Mouse (Mus musculus) ES-Bruce4 (cell line): ENCODE results near the gene Car6. TPM values are rescaled to one million over a fixed set of nuclear protein-coding genes. Genes with fewer than 3 reads are reported as not detected.

Source experiments
- H3K27ac ChIP-seq: 2 replicates; pipeline ENCODE4 v1.5.1; 2012; ENCODE audit warnings: low read length, inconsistent platforms; ENCODE audit not compliant: insufficient read depth
- H3K27me3 ChIP-seq: 2 replicates; pipeline ENCODE4 v1.6.1; 2012; ENCODE audit warnings: mild to moderate bottlenecking, low read length, inconsistent platforms; ENCODE audit not compliant: control insufficient read depth, poor library complexity, insufficient read depth, severe bottlenecking
- H3K36me3 ChIP-seq: 2 replicates; pipeline ENCODE4 v1.6.1; 2012; ENCODE audit warnings: inconsistent platforms, mild to moderate bottlenecking, low read length, moderate library complexity; ENCODE audit not compliant: control insufficient read depth, poor library complexity, insufficient read depth, severe bottlenecking
- H3K4me1 ChIP-seq: one replicate; pipeline ENCODE4 v1.8.1; 2011; ENCODE audit warnings: low read length; ENCODE audit not compliant: control insufficient read depth, insufficient read depth
- H3K4me3 ChIP-seq: 2 replicates; pipeline ENCODE4 v1.5.1; 2011; ENCODE audit warnings: low read depth, mild to moderate bottlenecking, low read length
- H3K9ac ChIP-seq: 2 replicates; pipeline ENCODE4 v1.6.1; 2012; ENCODE audit warnings: low read depth, mild to moderate bottlenecking, inconsistent platforms; ENCODE audit not compliant: poor library complexity, severe bottlenecking
- H3K9me3 ChIP-seq: replicated peaks from 2 replicates; pipeline ENCODE4 v1.6.1; 2012; ENCODE audit warnings: mild to moderate bottlenecking, low read length, inconsistent platforms; ENCODE audit not compliant: control insufficient read depth, poor library complexity, insufficient read depth, severe bottlenecking
- CTCF ChIP-seq: IDR thresholded peaks from one replicate; pipeline ENCODE4 v1.8.1; 2011; ENCODE audit warnings: low read depth, low read length
- EP300 ChIP-seq: IDR thresholded peaks from 2 replicates; pipeline ENCODE4 v1.6.1; 2011; ENCODE audit warnings: low read depth, low read length; ENCODE audit not compliant: insufficient read depth
- POLR2A ChIP-seq: IDR thresholded peaks from one replicate; pipeline ENCODE4 v1.8.1; 2011; ENCODE audit warnings: low read length; ENCODE audit not compliant: insufficient read depth
- polyA plus RNA-seq: library from polyadenylated mRNA; stranded (reverse); fragments of >200 nt; gene quantifications from 2 replicates; pipeline ENCODE4 v1.2.4, GENCODE M21; 2011; ENCODE audit warnings: low read depth; ENCODE audit not compliant: missing spikeins, insufficient read depth, insufficient read length

Car6 gene
- polyA plus RNA-seq, 1 experiment: not detected

DNA sequence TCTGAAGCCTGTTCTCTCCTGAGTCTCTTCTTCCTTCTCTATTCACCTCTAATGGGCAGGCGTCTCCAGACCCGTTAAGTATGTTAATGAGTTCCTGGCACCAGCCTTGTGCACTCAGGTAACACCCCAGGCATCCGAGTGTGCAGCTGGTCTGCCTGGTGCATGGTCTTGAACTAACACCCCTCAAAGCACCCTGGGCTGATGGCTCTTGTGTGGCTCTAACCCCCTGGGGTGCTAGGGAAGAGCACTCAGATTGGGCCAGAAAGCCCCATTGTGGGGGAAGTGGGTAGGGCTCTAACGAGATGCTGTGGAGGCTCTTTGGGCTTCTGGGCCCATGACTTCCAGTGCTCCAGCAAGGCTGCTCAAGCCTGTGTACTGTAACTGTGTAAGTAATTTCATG is 40.6 kb upstream of the Car6 start:
- Histone ChIP-seq H3K9me3 (no peaks in the 10 kb centered on the region), H3K36me3 (peaks cover 76% of the 10 kb centered on the region), H3K4me1 (peaks cover 6% of the 10 kb centered on the region), H3K27me3 (no peaks in the 10 kb centered on the region), H3K9ac (no peak overlapping the region), H3K27ac (no peak overlapping the region), H3K4me3 (peak overlapping the region; percentile 41)
- no peak for TF ChIP-seq EP300
- no peak for TF ChIP-seq POLR2A
- TF ChIP-seq CTCF: no peak

DNA sequence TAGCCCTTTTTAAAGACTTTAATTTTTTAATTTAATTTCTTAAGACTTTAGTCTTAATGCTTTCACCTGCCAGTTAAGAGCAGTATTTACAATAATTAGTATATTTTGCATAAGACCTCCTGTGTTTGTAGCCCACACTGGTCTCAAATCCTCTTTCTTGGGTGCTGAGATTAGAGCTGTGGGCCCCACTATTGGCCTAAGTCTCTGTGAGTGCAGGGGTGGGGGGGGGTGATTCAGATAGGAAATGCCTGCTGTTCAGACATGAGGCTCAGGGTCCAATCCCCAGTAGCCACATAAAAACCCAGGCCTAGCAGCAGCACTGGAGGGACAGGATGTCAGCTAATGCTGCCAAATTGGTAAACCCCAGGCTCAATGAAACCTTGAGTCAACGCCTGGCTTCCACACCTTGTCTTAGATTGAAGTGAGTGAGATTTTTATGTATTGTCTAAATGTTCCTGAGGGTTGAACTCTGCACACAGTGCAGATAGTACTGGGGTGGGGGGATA is 39.3 kb upstream of the Car6 start:
- Histone ChIP-seq H3K27me3 (no peaks in the 10 kb centered on the region), H3K36me3 (peaks cover 63% of the 10 kb centered on the region), H3K9me3 (no peaks in the 10 kb centered on the region), H3K27ac (peak overlapping the region; percentile 15; the same call in 1 of the 2 replicates), H3K9ac (peak overlapping the region; percentile 37), H3K4me1 (peaks cover 6% of the 10 kb centered on the region), H3K4me3 (peak overlapping the region; percentile 68)
- no peak for TF ChIP-seq EP300
- no peak for TF ChIP-seq CTCF
- TF ChIP-seq POLR2A: no peak

DNA sequence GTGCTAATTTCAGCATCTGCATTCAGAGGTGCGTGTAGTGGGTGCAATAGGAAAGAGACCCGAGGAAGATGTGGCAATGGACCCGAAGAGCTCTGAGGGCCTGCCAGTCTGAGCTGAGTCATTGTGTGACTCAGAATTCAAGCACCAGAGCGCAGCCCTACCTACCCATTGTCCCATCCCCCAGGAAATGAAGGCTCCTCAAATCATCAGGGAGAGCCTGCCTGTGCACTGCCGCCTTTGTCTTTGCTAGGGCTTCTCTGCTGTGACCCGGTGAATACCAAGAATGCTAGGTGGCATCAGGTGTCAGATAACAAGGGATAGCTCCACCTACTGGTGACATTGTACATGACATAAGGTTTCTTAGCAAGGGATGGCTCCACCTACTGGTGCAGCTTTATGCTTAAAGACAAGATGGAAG is 38.8 kb upstream of the Car6 start:
- Histone ChIP-seq H3K27ac (peak overlapping the region; percentile 77), H3K9me3 (no peaks in the 10 kb centered on the region), H3K27me3 (no peaks in the 10 kb centered on the region), H3K4me3 (peak overlapping the region; percentile 96), H3K9ac (peak overlapping the region; percentile 81), H3K36me3 (peaks cover 60% of the 10 kb centered on the region), H3K4me1 (peaks cover 6% of the 10 kb centered on the region)
- TF ChIP-seq POLR2A (peak; percentile 84), CTCF (peak; percentile 39), EP300 (peak; percentile 86)

DNA sequence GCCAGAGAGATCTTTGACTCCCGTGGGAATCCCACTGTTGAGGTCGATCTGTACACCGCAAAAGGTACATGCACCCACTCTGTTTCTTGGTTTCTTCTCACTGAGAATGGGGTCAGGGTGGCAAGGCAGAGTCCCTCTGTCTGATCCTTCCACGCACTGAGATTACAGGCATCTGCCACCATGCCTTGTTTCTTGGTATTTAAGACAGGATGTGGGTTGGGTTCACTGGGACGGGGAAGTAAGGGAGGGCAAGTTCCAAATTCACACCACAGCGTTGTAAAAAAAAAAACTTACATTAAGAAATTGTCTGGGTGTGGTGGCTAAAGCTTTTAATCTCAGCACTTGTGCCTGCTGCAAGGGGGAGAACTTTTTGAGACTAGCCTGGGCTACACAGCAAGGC is 38.4 kb upstream of the Car6 start:
- Histone ChIP-seq H3K4me1 (peaks cover 8% of the 10 kb centered on the region), H3K9me3 (no peaks in the 10 kb centered on the region), H3K27me3 (no peaks in the 10 kb centered on the region), H3K27ac (peak overlapping the region; percentile 77), H3K36me3 (peaks cover 55% of the 10 kb centered on the region), H3K9ac (peak overlapping the region; percentile 81), H3K4me3 (peak overlapping the region; percentile 96)
- TF ChIP-seq CTCF (no peak), EP300 (no peak), POLR2A (no peak)

DNA sequence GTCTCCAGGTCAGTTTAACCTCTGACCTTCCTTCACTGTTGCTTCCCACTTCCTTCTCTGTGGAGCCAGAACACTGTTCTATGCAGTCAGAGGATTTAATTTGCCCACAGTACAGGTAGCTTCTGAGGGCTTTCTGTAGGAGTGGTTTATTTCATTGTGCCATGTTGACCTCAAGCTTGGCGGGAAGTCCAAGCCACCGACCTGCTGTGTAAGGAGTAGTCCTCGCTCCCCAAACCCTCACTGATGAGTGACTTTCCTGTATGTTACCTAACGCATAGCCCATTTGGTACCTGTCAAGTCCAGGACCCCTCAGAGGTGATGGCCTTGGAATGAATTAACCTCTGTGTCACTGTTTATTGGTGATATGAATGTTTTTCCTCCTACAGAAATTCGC is 38.0 kb upstream of the Car6 start:
- Histone ChIP-seq H3K27me3 (no peaks in the 10 kb centered on the region), H3K9me3 (no peaks in the 10 kb centered on the region), H3K4me3 (peak overlapping the region; percentile 96), H3K27ac (peak overlapping the region; percentile 77), H3K4me1 (peaks cover 8% of the 10 kb centered on the region), H3K36me3 (peaks cover 51% of the 10 kb centered on the region), H3K9ac (peak overlapping the region; percentile 81)
- TF ChIP-seq CTCF (no peak), EP300 (no peak), POLR2A (no peak)

DNA sequence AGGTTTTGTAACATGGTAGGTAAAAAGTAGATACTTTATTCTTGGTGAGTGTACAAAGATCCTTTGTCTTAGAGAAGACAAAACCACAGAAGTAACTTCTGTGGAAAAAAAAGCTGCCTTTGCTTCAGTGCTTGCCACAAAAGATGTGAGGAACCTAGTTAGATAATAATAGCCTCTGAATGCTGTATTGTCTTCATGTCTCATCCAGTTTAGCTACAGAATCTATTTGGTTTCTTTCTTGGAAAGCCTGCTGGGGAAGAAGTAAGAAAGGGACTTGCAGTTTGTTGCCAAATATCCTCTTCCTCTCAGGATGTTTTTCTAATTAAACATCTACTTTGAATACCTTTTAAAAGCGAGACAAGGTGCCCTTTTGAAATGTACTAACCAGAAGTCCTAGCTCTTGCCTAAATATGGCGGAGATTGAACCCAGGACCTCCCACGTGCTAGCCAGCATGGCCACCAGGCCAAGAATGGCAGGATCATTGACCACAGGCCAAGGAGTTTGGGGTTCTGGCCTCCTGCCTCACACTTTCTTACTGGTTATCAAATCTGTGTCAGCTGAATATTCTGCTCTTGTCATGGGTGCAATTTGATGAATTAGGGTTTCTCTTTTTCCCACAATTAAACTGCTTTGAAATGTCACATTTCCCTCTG is 37.4 kb upstream of the Car6 start:
- H3K4me1 ChIP-seq: peaks cover 8% of the 10 kb centered on the region
- no peaks in the 10 kb centered on the region for H3K27me3 ChIP-seq
- peak overlapping the region; percentile 77 for H3K27ac ChIP-seq
- H3K4me3 ChIP-seq: peak overlapping the region; percentile 99
- H3K36me3 ChIP-seq: peaks cover 46% of the 10 kb centered on the region
- TF ChIP-seq CTCF (no peak), EP300 (no peak), POLR2A (no peak)
- H3K9me3 ChIP-seq: no peaks in the 10 kb centered on the region
- H3K9ac ChIP-seq: peak overlapping the region; percentile 81
